Mouse (Mus musculus) liver, adult 2 months (tissue): Measurements from ENCODE around the gene Cers1.

Source experiments
- CTCF ChIP-seq: fragments of 200-500 bp; IDR thresholded peaks from 2 replicates; pipeline ENCODE4 v1.5.1; 2011; ENCODE audit warnings: low read depth, low read length, control low read depth
- POLR2A ChIP-seq: fragments of 200-500 bp; IDR thresholded peaks from 2 replicates; pipeline ENCODE4 v1.6.1; 2011; ENCODE audit warnings: low read length, control low read depth; ENCODE audit not compliant: insufficient read depth; ENCODE audit errors: extremely low read depth

DNA sequence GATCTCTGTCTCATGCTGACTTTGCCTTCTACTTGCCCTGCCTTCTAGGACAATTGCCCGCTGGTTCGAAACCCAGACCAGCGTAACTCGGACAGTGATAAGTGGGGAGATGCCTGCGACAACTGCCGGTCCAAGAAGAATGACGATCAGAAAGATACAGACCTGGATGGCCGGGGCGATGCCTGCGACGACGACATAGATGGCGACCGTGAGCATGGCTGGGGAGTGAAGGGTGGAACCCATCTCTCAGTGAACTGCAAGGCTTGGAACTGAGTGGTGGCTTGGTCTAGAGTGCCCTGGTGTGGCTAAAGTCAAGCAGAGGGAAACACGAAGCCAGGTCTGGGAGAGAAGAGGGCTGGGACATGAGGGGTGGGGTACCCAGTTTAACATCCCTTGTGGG is 61.5 kb downstream of the Cers1 start:
- TF ChIP-seq CTCF: no peak
- TF ChIP-seq POLR2A: no peak
